Mouse (Mus musculus) neural tube, embryonic 12.5 days (tissue): ENCODE data around the gene Phf23. TPM values are rescaled to one million over a fixed set of nuclear protein-coding genes. Genes with fewer than 3 reads are reported as not detected.

Experiments
- ATAC-seq: fragments of 200-750 bp; cut with Nextera tagmentation; 2 replicates; pipeline ENCODE4 v1.8.0; 2017; ENCODE audit warnings: low read depth, mild to moderate bottlenecking, moderate TSS enrichment, moderate library complexity; ENCODE audit not compliant: low FRiP score
- H3K27ac ChIP-seq: fragments of 300-500 bp; sonication (generic); 2 replicates; pipeline ENCODE4 v1.5.1; 2016
- H3K27me3 ChIP-seq: fragments of 300-500 bp; sonication (generic); replicated peaks from 2 replicates; pipeline ENCODE4 v1.6.1; 2016; ENCODE audit warnings: mild to moderate bottlenecking
- H3K36me3 ChIP-seq: fragments of 300-500 bp; sonication (generic); 2 replicates; pipeline ENCODE4 v1.6.1; 2016; ENCODE audit warnings: mild to moderate bottlenecking
- H3K4me1 ChIP-seq: fragments of 300-500 bp; sonication (generic); 2 replicates; pipeline ENCODE4 v1.6.1; 2016
- H3K4me2 ChIP-seq: fragments of 300-500 bp; sonication (generic); replicated peaks from 2 replicates; pipeline ENCODE4 v1.6.1; 2016; ENCODE audit warnings: mild to moderate bottlenecking
- H3K4me3 ChIP-seq: fragments of 300-500 bp; sonication (generic); 2 replicates; pipeline ENCODE4 v1.5.1; 2016
- H3K9ac ChIP-seq: fragments of 300-500 bp; sonication (generic); 2 replicates; pipeline ENCODE4 v1.6.1; 2016; ENCODE audit warnings: mild to moderate bottlenecking
- H3K9me3 ChIP-seq: fragments of 300-500 bp; sonication (generic); 2 replicates; pipeline ENCODE4 v1.6.1; 2016; ENCODE audit warnings: mild to moderate bottlenecking
- WGBS: fragments of 180-500 bp; shearing (Covaris S2); methylation state at CpG from one replicate; pipeline ENCODE4 v1.1.7; 2016; 5-methylcytosine and 5-hydroxymethylcytosine counted together
- microRNA counts: library from miRNA; unstranded; fragments of <30 nt; microRNA quantifications from one replicate; lab custom pipeline; 2017
- microRNA-seq: library from miRNA; unstranded; fragments of <30 nt; microRNA quantifications from one replicate; pipeline ENCODE4, GENCODE M21; 2017
- polyA plus RNA-seq: library from polyadenylated mRNA; unstranded; fragments of >200 nt; fragmentation: Nextera tagmentation; extraction: Ambion mirVana; gene quantifications from 2 replicates; pipeline ENCODE4 v1.2.1, GENCODE M21; 2016

The Phf23 gene
- polyA plus RNA-seq, 1 experiment from 2014 or later = 92.5 TPM

- no peak for ATAC-seq
- peaks cover 28% of the 10 kb centered on the region for H3K36me3 ChIP-seq
- no peaks in the 10 kb centered on the region for H3K9me3 ChIP-seq
- H3K27me3 ChIP-seq = no peaks in the 10 kb centered on the region
- 0 out of 2 replicates have a peak overlapping the region, but pooled peaks have one; percentile 29 for H3K4me3 ChIP-seq
- WGBS = 90% methylated on average over 28 of the region's 28 CpGs
- peak overlapping the region; percentile 92 for H3K27ac ChIP-seq
- H3K9ac ChIP-seq = peak overlapping the region; percentile 56
- peaks cover 50% of the 10 kb centered on the region for H3K4me1 ChIP-seq
- peak overlapping the region; percentile 68 for H3K4me2 ChIP-seq
Observed at GRCm38 (mm10) chr11:70030651-70031320, 35.2 kb downstream of the Phf23 start.

- Histone ChIP-seq H3K4me3 (no peak overlapping the region), H3K4me1 (peaks cover 45% of the 10 kb centered on the region), H3K27me3 (no peaks in the 10 kb centered on the region), H3K36me3 (peaks cover 28% of the 10 kb centered on the region), H3K9ac (no peak overlapping the region), H3K9me3 (no peaks in the 10 kb centered on the region), H3K27ac (no peak overlapping the region), H3K4me2 (no peak overlapping the region; the same call in 1 of the 2 replicates)
- ATAC-seq = no peak
- WGBS = 95% methylated on average over 11 of the region's 11 CpGs
Observed at GRCm38 (mm10) chr11:70031321-70031670, 35.7 kb downstream of the Phf23 start.

GRCm38 (mm10) chr11:70038174-70038573 lies 42.6 kb downstream of the Phf23 start:
- Histone ChIP-seq H3K36me3 (peaks cover 60% of the 10 kb centered on the region), H3K27me3 (no peaks in the 10 kb centered on the region), H3K4me2 (no peak overlapping the region), H3K9me3 (no peaks in the 10 kb centered on the region), H3K9ac (no peak overlapping the region), H3K4me1 (no peaks in the 10 kb centered on the region), H3K4me3 (no peak overlapping the region), H3K27ac (no peak overlapping the region)
- WGBS = 78% methylated on average over 7 of the region's 7 CpGs
- no peak for ATAC-seq

GRCm38 (mm10) chr11:70039631-70040030 lies 44.1 kb downstream of the Phf23 start:
- Histone ChIP-seq H3K27me3 (no peaks in the 10 kb centered on the region), H3K4me3 (no peak overlapping the region), H3K36me3 (peaks cover 69% of the 10 kb centered on the region), H3K4me2 (no peak overlapping the region), H3K9ac (no peak overlapping the region), H3K27ac (no peak overlapping the region), H3K9me3 (no peaks in the 10 kb centered on the region), H3K4me1 (no peaks in the 10 kb centered on the region)
- ATAC-seq = no peak
- WGBS = 93% methylated on average over 10 of the region's 10 CpGs

- H3K4me3 ChIP-seq = no peak overlapping the region
- H3K4me1 ChIP-seq = no peaks in the 10 kb centered on the region
- no peak overlapping the region for H3K27ac ChIP-seq
- no peak overlapping the region for H3K4me2 ChIP-seq
- no peak overlapping the region for H3K9ac ChIP-seq
- ATAC-seq = no peak
- 88% methylated on average over 7 of the region's 7 CpGs for WGBS
- no peaks in the 10 kb centered on the region for H3K27me3 ChIP-seq
- H3K36me3 ChIP-seq = peaks cover 73% of the 10 kb centered on the region
- no peaks in the 10 kb centered on the region for H3K9me3 ChIP-seq
Observed at GRCm38 (mm10) chr11:70040184-70040583, 44.6 kb downstream of the Phf23 start.

GRCm38 (mm10) chr11:70042309-70043085 lies 46.9 kb downstream of the Phf23 start:
- Histone ChIP-seq H3K4me1 (0 out of 2 replicates have a peak, but pooled peaks cover 6% of the 10 kb centered on the region), H3K27ac (no peak overlapping the region), H3K9me3 (no peaks in the 10 kb centered on the region), H3K4me3 (no peak overlapping the region), H3K9ac (no peak overlapping the region), H3K4me2 (no peak overlapping the region), H3K36me3 (peaks cover 74% of the 10 kb centered on the region), H3K27me3 (no peaks in the 10 kb centered on the region)
- no peak for ATAC-seq
- WGBS = 87% methylated on average over 23 of the region's 23 CpGs

- ATAC-seq = no peak
- peaks cover 66% of the 10 kb centered on the region for H3K36me3 ChIP-seq
- no peak overlapping the region for H3K9ac ChIP-seq
- no peaks in the 10 kb centered on the region for H3K9me3 ChIP-seq
- WGBS = 82% methylated on average over 7 of the region's 7 CpGs
- H3K4me1 ChIP-seq = 0 out of 2 replicates have a peak, but pooled peaks cover 6% of the 10 kb centered on the region
- H3K4me3 ChIP-seq = no peak overlapping the region
- H3K27me3 ChIP-seq = no peaks in the 10 kb centered on the region
- H3K27ac ChIP-seq = no peak overlapping the region
- no peak overlapping the region for H3K4me2 ChIP-seq
Observed at GRCm38 (mm10) chr11:70043665-70044064, 48.1 kb downstream of the Phf23 start.

GRCm38 (mm10) chr11:70045435-70045834 lies 49.9 kb downstream of the Phf23 start:
- WGBS = 33% methylated on average over 9 of the region's 9 CpGs
- H3K4me1 ChIP-seq = 0 out of 2 replicates have a peak, but pooled peaks cover 6% of the 10 kb centered on the region
- no peak overlapping the region for H3K4me2 ChIP-seq
- no peaks in the 10 kb centered on the region for H3K9me3 ChIP-seq
- peaks cover 50% of the 10 kb centered on the region for H3K36me3 ChIP-seq
- no peak overlapping the region for H3K27ac ChIP-seq
- no peak overlapping the region for H3K4me3 ChIP-seq
- no peak for ATAC-seq
- H3K27me3 ChIP-seq = no peaks in the 10 kb centered on the region
- no peak overlapping the region for H3K9ac ChIP-seq

GRCm38 (mm10) chr11:70049366-70049765 lies 53.8 kb downstream of the Phf23 start:
- Histone ChIP-seq H3K27ac (no peak overlapping the region), H3K36me3 (peaks cover 12% of the 10 kb centered on the region), H3K9ac (no peak overlapping the region), H3K4me2 (no peak overlapping the region), H3K9me3 (no peaks in the 10 kb centered on the region), H3K4me3 (no peak overlapping the region), H3K27me3 (no peaks in the 10 kb centered on the region), H3K4me1 (0 out of 2 replicates have a peak, but pooled peaks cover 6% of the 10 kb centered on the region)
- 75% methylated on average over 6 of the region's 6 CpGs for WGBS
- ATAC-seq = no peak

MicroRNAs within 50 kb of the gene (microRNA counts, 519-probe panel; counts per million panel counts)
- microRNA mmu-miR-324-3p (lab: Ali Mortazavi, UCI) = 342 counts per million, percentile 67 among the panel's probes with 10 or more counts
- microRNA mmu-miR-324-5p (lab: Ali Mortazavi, UCI) = 342 counts per million, percentile 67 among the panel's probes with 10 or more counts

Small RNA genes lying within 50 kb of the gene (microRNA-seq; reads per million reads assigned to microRNA genes)
- not detected for gene Gm44349
- 1,912 reads per million, percentile 84 among the genes with 10 or more reads in this experiment for gene Mir324

Other genes with a start within 250 kb of the Phf23 start
- 28.5 and 31.2 TPM in 2 replicates for gene Polr2a, start 237.1 kb upstream of the Phf23 start, polyA plus RNA-seq
- not detected in 2 replicates for gene Slc35g3, start 233.8 kb upstream of the Phf23 start, polyA plus RNA-seq
- gene Zbtb4, start 229.9 kb upstream of the Phf23 start, polyA plus RNA-seq = 2.3 and 2.4 TPM in 2 replicates
- gene Chrnb1, start 199.8 kb upstream of the Phf23 start, polyA plus RNA-seq = 5.3 and 5.8 TPM in 2 replicates
- gene Fgf11, start 193.9 kb upstream of the Phf23 start, polyA plus RNA-seq = 4.1 and 5.6 TPM in 2 replicates
- gene Tmem102, start 190.2 kb upstream of the Phf23 start, polyA plus RNA-seq = 1.1 and 1.7 TPM in 2 replicates
- gene Gm39566, start 180.5 kb upstream of the Phf23 start, polyA plus RNA-seq = not detected in 2 replicates
- gene Spem2, start 177.3 kb upstream of the Phf23 start, polyA plus RNA-seq = not detected in 2 replicates
- 0.52 TPM in 1 of 2 replicates, not detected in the other for gene Spem1, start 173.6 kb upstream of the Phf23 start, polyA plus RNA-seq
- gene Nlgn2, start 158.0 kb upstream of the Phf23 start, polyA plus RNA-seq = 14.1 and 16.6 TPM in 2 replicates
- 325 and 328 TPM in 2 replicates for gene Tmem256, start 157.3 kb upstream of the Phf23 start, polyA plus RNA-seq
- gene Plscr3, start 149.4 kb upstream of the Phf23 start, polyA plus RNA-seq = 64.4 and 69.9 TPM in 2 replicates
- gene Tnk1, start 137.0 kb upstream of the Phf23 start, polyA plus RNA-seq = 0.22 and 0.30 TPM in 2 replicates
- not detected in 2 replicates for gene Tmem95, start 117.8 kb upstream of the Phf23 start, polyA plus RNA-seq
- 3.1 TPM in 2 replicates for gene Kctd11, start 114.4 kb upstream of the Phf23 start, polyA plus RNA-seq
- gene Acap1, start 100.2 kb upstream of the Phf23 start, polyA plus RNA-seq = 0.54 and 0.90 TPM in 2 replicates
- gene 2810408A11Rik, start 94.8 kb upstream of the Phf23 start, polyA plus RNA-seq = 17.7 and 18.1 TPM in 2 replicates
- gene Neurl4, start 94.7 kb upstream of the Phf23 start, polyA plus RNA-seq = 19.8 and 20.4 TPM in 2 replicates
- gene Gps2, start 81.9 kb upstream of the Phf23 start, polyA plus RNA-seq = 82.4 and 92.0 TPM in 2 replicates
- gene Eif5a, start 73.8 kb upstream of the Phf23 start, polyA plus RNA-seq = 1,451 and 1,549 TPM in 2 replicates
- 5.5 and 6.0 TPM in 2 replicates for gene Ybx2, start 60.0 kb upstream of the Phf23 start, polyA plus RNA-seq
- 12.3 and 12.4 TPM in 2 replicates for gene Slc2a4, start 47.6 kb upstream of the Phf23 start, polyA plus RNA-seq
- 2.1 and 3.2 TPM in 2 replicates for gene Cldn7, start 31.0 kb upstream of the Phf23 start, polyA plus RNA-seq
- gene Ctdnep1, start 14.6 kb upstream of the Phf23 start, polyA plus RNA-seq = 23.0 and 24.3 TPM in 2 replicates
- 129 and 131 TPM in 2 replicates for gene Elp5, start 13.3 kb upstream of the Phf23 start, polyA plus RNA-seq
- gene Gabarap, start 4.6 kb upstream of the Phf23 start, polyA plus RNA-seq = 577 and 592 TPM in 2 replicates
- gene Dvl2, start 4.8 kb downstream of the Phf23 start, polyA plus RNA-seq = 39.0 and 40.7 TPM in 2 replicates
- 59.1 and 63.7 TPM in 2 replicates for gene Acadvl, start 19.6 kb downstream of the Phf23 start, polyA plus RNA-seq
- 23.6 and 25.5 TPM in 2 replicates for gene Dlg4, start 21.2 kb downstream of the Phf23 start, polyA plus RNA-seq
- 0.68 and 1.1 TPM in 2 replicates for gene Asgr1, start 58.3 kb downstream of the Phf23 start, polyA plus RNA-seq
- gene Asgr2, start 96.9 kb downstream of the Phf23 start, polyA plus RNA-seq = 0.61 TPM in 1 of 2 replicates, not detected in the other
- 0.48 TPM in 1 of 2 replicates, not detected in the other for gene Mgl2, start 134.6 kb downstream of the Phf23 start, polyA plus RNA-seq
- gene Clec10a, start 160.4 kb downstream of the Phf23 start, polyA plus RNA-seq = 0.37 and 0.39 TPM in 2 replicates
- gene Slc16a11, start 217.0 kb downstream of the Phf23 start, polyA plus RNA-seq = 1.7 and 3.3 TPM in 2 replicates
- 13.6 and 16.3 TPM in 2 replicates for gene Slc16a13, start 225.3 kb downstream of the Phf23 start, polyA plus RNA-seq
- gene Bcl6b, start 234.0 kb downstream of the Phf23 start, polyA plus RNA-seq = 6.9 TPM in 2 replicates
- gene 0610010K14Rik, start 242.1 kb downstream of the Phf23 start, polyA plus RNA-seq = 169 and 183 TPM in 2 replicates
- gene Gm21988, start 244.1 kb downstream of the Phf23 start, polyA plus RNA-seq = 14.4 and 15.2 TPM in 2 replicates
- 231 and 245 TPM in 2 replicates for gene Rnasek, start 244.1 kb downstream of the Phf23 start, polyA plus RNA-seq